Mouse (Mus musculus): ENCODE measurements around the gene Ifitm10. TPM values are rescaled to one million over a fixed set of nuclear protein-coding genes. Genes with fewer than 3 reads are reported as not detected.
"Not testable (repeated sequence)": the region's sequence is repeated elsewhere in the genome, so short reads cannot be mapped to it uniquely, and the experiment has no call there.

Ifitm10 gene
- polyA plus RNA-seq, 1 experiment, result 10.8 TPM

GRCm38 (mm10) chr7:142316558-142316957 is 57.0 kb downstream of the Ifitm10 start:
- Histone ChIP-seq H3K4me3 (ENCODE audit: control insufficient read depth, insufficient read depth, low read length) (no peak overlapping the region), H3K27ac (ENCODE audit: control insufficient read depth, insufficient read depth, low read length) (peak overlapping the region; percentile 91), H3K36me3 (ENCODE audit: control insufficient read depth, insufficient read depth, low read length) (no peaks in the 10 kb centered on the region), H3K4me1 (replicated peaks; ENCODE audit: control insufficient read depth, insufficient read depth, low read length) (peaks cover 43% of the 10 kb centered on the region), H3K27me3 (ENCODE audit: control insufficient read depth, insufficient read depth, low read length) (no peaks in the 10 kb centered on the region)
- TF ChIP-seq CTCF (IDR thresholded peaks at IDR 0.05; ENCODE audit: borderline replicate concordance, control insufficient read depth, extremely low read depth, insufficient read depth, low read length, poor library complexity) (peak; percentile 48; the same call in 1 of the 2 replicates), POLR2A (IDR thresholded peaks at IDR 0.05; ENCODE audit: control insufficient read depth, extremely low read depth, insufficient read depth, low read length, poor library complexity) (no peak)
- 49% methylated on average over 6 of the region's 6 CpGs for WGBS
- peak; percentile 62 for DNase-seq

GRCm38 (mm10) chr7:142314600-142315285 is 58.8 kb downstream of the Ifitm10 start:
- no peak overlapping the region for H3K27ac ChIP-seq (ENCODE audit: control insufficient read depth, insufficient read depth, low read length)
- DNase-seq, result no peak
- 90% methylated on average over 5 of the region's 5 CpGs for WGBS
- H3K27me3 ChIP-seq (ENCODE audit: control insufficient read depth, insufficient read depth, low read length), result no peaks in the 10 kb centered on the region
- H3K4me1 ChIP-seq (replicated peaks; ENCODE audit: control insufficient read depth, insufficient read depth, low read length), result peaks cover 25% of the 10 kb centered on the region
- TF ChIP-seq POLR2A (IDR thresholded peaks at IDR 0.05; ENCODE audit: control insufficient read depth, extremely low read depth, insufficient read depth, low read length, poor library complexity) (no peak), CTCF (IDR thresholded peaks at IDR 0.05; ENCODE audit: borderline replicate concordance, control insufficient read depth, extremely low read depth, insufficient read depth, low read length, poor library complexity) (no peak)
- H3K36me3 ChIP-seq (ENCODE audit: control insufficient read depth, insufficient read depth, low read length), result no peaks in the 10 kb centered on the region
- no peak overlapping the region for H3K4me3 ChIP-seq (ENCODE audit: control insufficient read depth, insufficient read depth, low read length)

- not testable (repeated sequence) for DNase-seq; H3K27me3 ChIP-seq (ENCODE audit: control insufficient read depth, insufficient read depth, low read length); H3K36me3 ChIP-seq (ENCODE audit: control insufficient read depth, insufficient read depth, low read length); H3K4me1 ChIP-seq (replicated peaks; ENCODE audit: control insufficient read depth, insufficient read depth, low read length); H3K27ac ChIP-seq (ENCODE audit: control insufficient read depth, insufficient read depth, low read length); H3K4me3 ChIP-seq (ENCODE audit: control insufficient read depth, insufficient read depth, low read length)
- WGBS, result 82% methylated on average over 1 of the region's 1 CpGs
Observed at GRCm38 (mm10) chr7:142303929-142304328, 69.6 kb downstream of the Ifitm10 start.

- no peaks in the 10 kb centered on the region for H3K36me3 ChIP-seq (ENCODE audit: control insufficient read depth, insufficient read depth, low read length)
- DNase-seq, result no peak
- no peak within 1 kb of the TSS for H3K27ac ChIP-seq (ENCODE audit: control insufficient read depth, insufficient read depth, low read length)
- TF ChIP-seq CTCF (IDR thresholded peaks at IDR 0.05; ENCODE audit: borderline replicate concordance, control insufficient read depth, extremely low read depth, insufficient read depth, low read length, poor library complexity), result no peak
- no peak for TF ChIP-seq POLR2A (IDR thresholded peaks at IDR 0.05; ENCODE audit: control insufficient read depth, extremely low read depth, insufficient read depth, low read length, poor library complexity)
- no peaks in the 10 kb centered on the region for H3K27me3 ChIP-seq (ENCODE audit: control insufficient read depth, insufficient read depth, low read length)
- H3K4me3 ChIP-seq (ENCODE audit: control insufficient read depth, insufficient read depth, low read length), result no peak within 1 kb of the TSS
- WGBS, result 42% methylated on average over 3 of the region's 3 CpGs
- H3K4me1 ChIP-seq (replicated peaks; ENCODE audit: control insufficient read depth, insufficient read depth, low read length), result peaks cover 2% of the 10 kb centered on the region; the same call in 1 of the 2 replicates
Observed at GRCm38 (mm10) chr7:142303249-142303648, 70.3 kb downstream of the Ifitm10 start, which contains the start of gene Krtap5-4. TSS of gene Krtap5-4 (plus strand) at chr7:142303549.

- H3K4me1 ChIP-seq (replicated peaks; ENCODE audit: control insufficient read depth, insufficient read depth, low read length); H3K36me3 ChIP-seq (ENCODE audit: control insufficient read depth, insufficient read depth, low read length); DNase-seq; H3K27me3 ChIP-seq (ENCODE audit: control insufficient read depth, insufficient read depth, low read length); H3K4me3 ChIP-seq (ENCODE audit: control insufficient read depth, insufficient read depth, low read length); H3K27ac ChIP-seq (ENCODE audit: control insufficient read depth, insufficient read depth, low read length): not testable (repeated sequence)
Observed at GRCm38 (mm10) chr7:142297018-142297417, 76.5 kb downstream of the Ifitm10 start, which contains the start of gene Krtap5-1. TSS of gene Krtap5-1 (minus strand) at chr7:142297118.

GRCm38 (mm10) chr7:142296108-142296507 is 77.4 kb downstream of the Ifitm10 start:
- H3K4me3 ChIP-seq (ENCODE audit: control insufficient read depth, insufficient read depth, low read length); DNase-seq: not testable (repeated sequence)
- WGBS, result 44% methylated on average over 4 of the region's 4 CpGs

GRCm38 (mm10) chr7:142295418-142295817 is 78.1 kb downstream of the Ifitm10 start:
- H3K36me3 ChIP-seq (ENCODE audit: control insufficient read depth, insufficient read depth, low read length), result no peaks in the 10 kb centered on the region
- H3K4me3 ChIP-seq (ENCODE audit: control insufficient read depth, insufficient read depth, low read length), result no peak overlapping the region
- TF ChIP-seq POLR2A (IDR thresholded peaks at IDR 0.05; ENCODE audit: control insufficient read depth, extremely low read depth, insufficient read depth, low read length, poor library complexity) (no peak), CTCF (IDR thresholded peaks at IDR 0.05; ENCODE audit: borderline replicate concordance, control insufficient read depth, extremely low read depth, insufficient read depth, low read length, poor library complexity) (no peak)
- H3K4me1 ChIP-seq (replicated peaks; ENCODE audit: control insufficient read depth, insufficient read depth, low read length), result no peaks in the 10 kb centered on the region
- H3K27me3 ChIP-seq (ENCODE audit: control insufficient read depth, insufficient read depth, low read length), result no peaks in the 10 kb centered on the region
- DNase-seq, result no peak
- H3K27ac ChIP-seq (ENCODE audit: control insufficient read depth, insufficient read depth, low read length), result no peak overlapping the region

More at GRCm38 (mm10) chr7:142296108-142296507, 77.4 kb downstream of the Ifitm10 start:
- not testable (repeated sequence) for H3K27me3 ChIP-seq (ENCODE audit: control insufficient read depth, insufficient read depth, low read length); H3K27ac ChIP-seq (ENCODE audit: control insufficient read depth, insufficient read depth, low read length); H3K36me3 ChIP-seq (ENCODE audit: control insufficient read depth, insufficient read depth, low read length); H3K4me1 ChIP-seq (replicated peaks; ENCODE audit: control insufficient read depth, insufficient read depth, low read length)

- not testable (repeated sequence) for H3K36me3 ChIP-seq (ENCODE audit: control insufficient read depth, insufficient read depth, low read length)
- DNase-seq, result peak; percentile 26
- WGBS, result 0% methylated on average over 2 of the region's 2 CpGs
Observed at GRCm38 (mm10) chr7:142293851-142294250, 79.7 kb downstream of the Ifitm10 start.

GRCm38 (mm10) chr7:142285910-142286612 is 87.5 kb downstream of the Ifitm10 start:
- WGBS, result 90% methylated on average over 9 of the region's 9 CpGs
- not testable (repeated sequence) for DNase-seq

More at GRCm38 (mm10) chr7:142293851-142294250, 79.7 kb downstream of the Ifitm10 start:
- H3K27ac ChIP-seq (ENCODE audit: control insufficient read depth, insufficient read depth, low read length); H3K27me3 ChIP-seq (ENCODE audit: control insufficient read depth, insufficient read depth, low read length); H3K4me3 ChIP-seq (ENCODE audit: control insufficient read depth, insufficient read depth, low read length); H3K4me1 ChIP-seq (replicated peaks; ENCODE audit: control insufficient read depth, insufficient read depth, low read length): not testable (repeated sequence)

More at GRCm38 (mm10) chr7:142285910-142286612, 87.5 kb downstream of the Ifitm10 start:
- H3K4me1 ChIP-seq (replicated peaks; ENCODE audit: control insufficient read depth, insufficient read depth, low read length); H3K4me3 ChIP-seq (ENCODE audit: control insufficient read depth, insufficient read depth, low read length); H3K27me3 ChIP-seq (ENCODE audit: control insufficient read depth, insufficient read depth, low read length); H3K27ac ChIP-seq (ENCODE audit: control insufficient read depth, insufficient read depth, low read length); H3K36me3 ChIP-seq (ENCODE audit: control insufficient read depth, insufficient read depth, low read length): not testable (repeated sequence)
